Mouse (Mus musculus): ENCODE measurements around the gene Utp14b.
A peak's percentile ranks its signal among the peaks of the same experiment; 100 is the strongest.

Gene Utp14b

GRCm38 (mm10) chr1:78686872-78687271 is 29.0 kb downstream of the Utp14b start:
- DNase-seq (ENCODE audit: low spot score) = peak; percentile 42

GRCm38 (mm10) chr1:78688149-78688548 is 30.3 kb downstream of the Utp14b start:
- DNase-seq (ENCODE audit: low spot score) = no peak

DNA sequence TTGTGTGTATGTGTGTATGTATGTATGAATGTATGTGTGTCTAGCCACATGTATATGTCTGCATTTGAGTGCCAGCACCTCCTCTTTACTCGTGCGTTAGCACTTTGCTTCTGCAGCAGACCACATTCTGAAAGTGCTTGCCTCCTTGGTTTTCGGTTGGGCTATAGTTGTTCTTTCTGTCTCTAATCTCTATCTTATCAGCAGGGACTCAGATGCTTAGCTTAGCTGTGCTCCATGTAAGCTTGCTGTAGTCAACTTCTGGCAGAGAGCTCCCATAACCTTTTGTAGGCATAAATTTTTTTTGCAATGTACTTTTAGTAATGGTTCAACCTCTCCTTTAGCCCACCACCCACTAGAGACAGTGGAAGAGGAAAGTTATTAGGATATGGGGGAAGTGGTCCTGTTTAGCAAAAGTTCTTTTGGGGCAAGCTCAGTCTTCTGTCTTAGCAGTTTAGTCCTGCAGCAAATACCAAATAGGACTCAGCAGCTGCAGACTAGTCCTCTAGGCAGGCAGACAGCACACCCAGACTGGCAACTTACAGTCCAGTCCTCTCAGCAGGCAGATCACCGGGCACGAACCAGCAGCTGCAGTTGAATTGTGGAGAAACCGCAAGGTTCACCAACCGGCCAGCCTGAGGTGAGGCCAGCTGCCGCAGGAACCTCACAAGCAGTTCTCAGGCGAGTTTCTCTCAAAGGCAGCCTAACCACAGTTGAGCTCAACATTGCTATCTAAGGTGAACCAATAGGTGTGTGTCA is 36.8 kb downstream of the Utp14b start:
- no peak for DNase-seq (ENCODE audit: low spot score)

- no peak for DNase-seq (ENCODE audit: low spot score)
Measured at GRCm38 (mm10) chr1:78696305-78696704, 38.5 kb downstream of the Utp14b start.

GRCm38 (mm10) chr1:78696903-78697302 is 39.1 kb downstream of the Utp14b start:
- DNase-seq (ENCODE audit: low spot score) = no peak

DNA sequence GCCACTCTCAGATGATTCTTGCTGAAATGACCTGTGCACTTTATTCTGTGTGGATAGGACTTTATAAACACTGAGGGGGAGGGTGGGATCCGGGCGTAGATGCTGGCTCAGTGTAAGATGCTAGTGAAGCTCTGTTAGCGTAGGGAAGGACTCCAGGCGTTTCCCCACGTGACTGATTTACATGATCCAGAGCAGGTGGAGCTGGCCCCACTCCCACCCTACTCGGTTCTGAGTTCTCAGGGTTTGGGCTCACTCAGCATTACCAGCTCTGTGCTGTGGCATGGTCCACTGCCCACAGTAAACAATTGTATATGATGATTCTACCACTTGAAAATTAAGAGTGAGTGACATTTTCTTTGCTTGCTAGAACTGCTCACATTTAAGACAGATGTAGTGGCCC is 40.3 kb downstream of the Utp14b start:
- DNase-seq (ENCODE audit: low spot score) = no peak

GRCm38 (mm10) chr1:78701740-78702139 is 43.9 kb downstream of the Utp14b start:
- no peak for DNase-seq (ENCODE audit: low spot score)

DNA sequence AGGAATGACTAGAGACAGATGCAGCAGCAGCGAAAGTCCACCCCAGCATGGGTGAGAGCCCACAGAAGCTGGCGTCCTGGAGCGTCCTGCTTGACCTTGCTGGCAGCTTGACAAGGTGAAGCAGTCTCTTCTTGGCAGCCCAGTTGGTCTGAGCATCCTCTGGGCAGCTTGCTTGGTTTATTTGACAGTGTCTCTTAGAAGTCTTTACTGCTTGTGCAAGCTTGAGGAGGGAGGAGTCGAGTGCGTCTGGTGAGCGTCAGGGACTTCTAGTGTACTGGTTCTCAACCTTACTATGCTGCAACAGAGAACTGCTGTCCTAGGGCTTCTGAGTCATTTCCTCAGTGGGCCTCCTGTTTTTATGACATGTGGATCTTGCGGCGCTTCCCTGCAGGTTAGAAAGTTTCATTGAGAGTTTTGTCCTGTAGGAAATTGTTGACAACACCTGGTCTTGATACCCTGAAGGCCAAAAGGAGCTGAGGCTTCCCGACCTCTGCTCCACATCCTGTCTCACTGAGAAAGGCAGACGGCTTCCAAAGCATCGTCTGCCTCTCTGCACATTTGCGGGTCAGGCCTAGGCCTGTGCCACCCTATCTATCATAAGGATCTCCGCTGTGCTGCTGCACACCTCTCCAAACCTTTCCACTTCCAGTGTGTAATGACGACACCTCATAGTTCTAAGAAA is 44.6 kb downstream of the Utp14b start:
- DNase-seq (ENCODE audit: low spot score) = no peak

DNA sequence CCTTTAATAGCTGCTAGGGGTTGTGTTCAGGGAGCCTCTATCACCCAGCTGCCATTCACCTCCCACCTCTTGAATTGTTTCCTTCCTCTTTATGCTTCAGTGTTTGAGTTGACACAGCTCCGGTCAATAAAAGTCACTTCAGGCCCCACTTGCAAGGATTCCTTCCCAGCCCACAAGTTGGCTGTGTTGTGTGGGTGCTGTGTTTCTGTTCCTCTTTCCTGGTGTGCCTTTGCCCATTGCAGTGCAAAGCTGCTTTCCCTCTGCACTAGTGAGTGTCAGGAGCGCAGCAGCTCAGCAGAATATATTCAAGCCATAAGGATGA is 45.1 kb downstream of the Utp14b start:
- no peak for DNase-seq (ENCODE audit: low spot score)

DNA sequence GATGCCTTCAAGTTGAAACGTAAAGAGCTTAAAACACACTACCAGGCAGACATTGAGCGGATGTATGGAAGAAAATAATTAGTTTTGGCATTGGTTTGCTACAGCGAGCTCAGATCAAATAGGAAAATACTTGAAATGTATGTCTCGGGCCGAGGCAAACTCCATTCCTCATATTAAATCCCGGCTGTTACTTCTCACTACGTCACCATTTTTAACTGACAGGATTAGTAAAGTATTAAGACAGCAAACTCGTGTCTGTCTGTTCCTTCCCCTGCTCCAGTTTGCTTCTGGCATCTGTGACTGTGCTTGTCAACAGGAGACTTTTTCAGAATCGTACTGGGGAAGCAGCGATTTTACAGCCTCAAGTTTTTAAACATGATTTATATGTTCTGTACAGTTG is 48.5 kb downstream of the Utp14b start:
- no peak for DNase-seq (ENCODE audit: low spot score)

DNA sequence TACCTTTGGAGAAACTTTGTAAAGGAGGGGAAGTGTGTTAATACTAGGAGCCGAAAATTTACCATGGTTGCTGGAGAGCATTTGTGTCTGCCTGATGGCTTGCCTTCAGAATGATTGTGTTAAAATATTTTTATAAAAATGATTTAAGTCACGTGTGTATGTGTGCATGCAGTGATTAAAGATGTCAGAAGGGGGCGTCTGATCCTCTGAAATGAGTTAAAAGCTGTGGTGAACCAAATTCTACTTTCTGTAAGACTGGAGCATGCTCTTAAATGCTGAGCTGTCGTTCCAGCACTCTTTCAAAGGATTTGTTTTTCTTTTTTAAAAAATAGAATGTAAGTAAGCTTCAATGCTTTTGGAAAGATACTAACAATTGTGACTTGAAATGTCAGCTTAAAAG is 49.4 kb downstream of the Utp14b start:
- peak; percentile 23 for DNase-seq (ENCODE audit: low spot score)

DNA sequence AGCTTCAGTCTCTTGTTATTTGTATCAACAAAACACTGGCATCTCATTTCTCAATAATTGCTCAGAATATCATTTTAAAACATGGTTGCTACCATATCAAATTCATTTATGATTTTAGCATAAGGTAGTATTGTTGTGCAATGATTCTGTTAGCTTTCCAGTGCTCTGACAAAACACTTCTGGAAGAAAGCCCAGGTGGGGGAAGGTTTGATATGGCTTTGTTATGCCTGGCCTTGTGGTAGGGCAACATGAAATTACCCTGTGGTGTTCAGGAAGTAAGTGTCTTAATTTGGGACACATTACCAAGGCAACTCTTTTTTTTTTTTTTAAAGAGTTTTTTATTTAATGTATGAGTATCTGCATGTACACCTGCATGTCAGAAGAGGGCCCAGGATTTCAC is 52.2 kb downstream of the Utp14b start:
- no peak for DNase-seq (ENCODE audit: low spot score)

- DNase-seq (ENCODE audit: low spot score) = no peak
Measured at GRCm38 (mm10) chr1:78710613-78711329, 52.9 kb downstream of the Utp14b start.

Data from embryo, embryonic 10 days (tissue).